Mouse (Mus musculus): ENCODE measurements around the gene Klhl20. TPM values are rescaled to one million over a fixed set of nuclear protein-coding genes. Genes with fewer than 3 reads are reported as not detected.

Gene Klhl20
- 21.5 TPM in 2 replicates for polyA plus RNA-seq (2012; rRNA removed)

GRCm38 (mm10) chr1:161130726-161131664, at the start of gene Klhl20:
Gene Klhl20, minus strand, starts transcription at chr1:161131511.

DNA sequence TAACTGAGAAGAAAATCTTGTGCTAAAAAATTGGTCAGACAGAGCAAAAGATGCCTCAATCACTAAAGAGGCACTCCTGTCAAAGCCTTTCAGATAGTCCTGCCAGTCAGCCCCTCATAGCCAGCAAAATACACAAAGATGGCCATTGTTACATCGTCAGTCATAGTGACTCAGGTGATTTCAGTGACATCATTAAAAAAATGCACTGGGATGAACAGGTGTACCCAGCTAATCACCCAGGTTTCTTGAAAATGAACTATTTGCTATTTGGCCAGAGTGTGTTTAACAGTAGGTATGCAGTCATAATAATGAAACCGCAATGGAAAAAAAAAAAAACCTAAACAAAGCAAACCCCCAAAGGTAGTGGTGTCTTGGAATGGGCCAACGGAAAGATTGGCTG, 27.9 kb upstream of the Klhl20 start, which contains the start of gene Tex50:
TSS of gene Tex50 (minus strand) at position 101 of the 400 bp plus-strand sequence.

GRCm38 (mm10) chr1:161142531-161143159, 11.3 kb upstream of the Klhl20 start, which contains the start of gene Ankrd45:
Gene Ankrd45, plus strand, starts transcription at chr1:161142691.

GRCm38 (mm10) chr1:161070352-161071271, 60.7 kb downstream of the Klhl20 start, which contains the start of the genes Dars2 and Cenpl:
Gene Dars2, minus strand, starts transcription at chr1:161070658.
Gene Cenpl, plus strand, starts transcription at chr1:161070713.

Other genes starting within 250 kb of the Klhl20 start
- gene Rc3h1, start 225.1 kb downstream of the Klhl20 start, polyA plus RNA-seq (2012; rRNA removed): 8.6 and 9.7 TPM in 2 replicates
- 0.36 and 0.56 TPM in 2 replicates for gene Serpinc1, start 152.9 kb downstream of the Klhl20 start, polyA plus RNA-seq (2012; rRNA removed)
- gene Zbtb37, start 96.7 kb downstream of the Klhl20 start, polyA plus RNA-seq (2012; rRNA removed): 7.6 and 7.8 TPM in 2 replicates
- gene Dars2, start 60.9 kb downstream of the Klhl20 start, polyA plus RNA-seq (2012; rRNA removed): 20.3 and 23.8 TPM in 2 replicates
- gene Cenpl, start 60.8 kb downstream of the Klhl20 start, polyA plus RNA-seq (2012; rRNA removed): 10.2 and 11.4 TPM in 2 replicates
- gene Ankrd45, start 11.2 kb upstream of the Klhl20 start, polyA plus RNA-seq (2012; rRNA removed): 10.2 and 11.3 TPM in 2 replicates
- not detected in 2 replicates for gene Tex50, start 27.8 kb upstream of the Klhl20 start, polyA plus RNA-seq (2012; rRNA removed)
- 82.7 and 102 TPM in 2 replicates for gene Prdx6, start 119.7 kb upstream of the Klhl20 start, polyA plus RNA-seq (2012; rRNA removed)